Mouse (Mus musculus) limb, embryonic 15.5 days (tissue): ENCODE results near the gene Camkmt. TPM values are rescaled to one million over a fixed set of nuclear protein-coding genes. Genes with fewer than 3 reads are reported as not detected.

Source experiments
- ATAC-seq: fragments of 200-750 bp; cut with Nextera tagmentation; 2 replicates; pipeline ENCODE4 v1.8.0; 2017; ENCODE audit warnings: low read depth, moderate TSS enrichment; ENCODE audit not compliant: insufficient number of reproducible peaks, low FRiP score, low TSS enrichment
- H3K27ac ChIP-seq: fragments of 300-500 bp; sonication (generic); 2 replicates; pipeline ENCODE4 v1.5.1; 2015; ENCODE audit warnings: moderate library complexity, mild to moderate bottlenecking, inconsistent platforms
- H3K27me3 ChIP-seq: fragments of 300-500 bp; sonication (generic); 2 replicates; pipeline ENCODE4 v1.6.1; 2015; ENCODE audit warnings: inconsistent platforms
- H3K36me3 ChIP-seq: fragments of 300-500 bp; sonication (generic); 2 replicates; pipeline ENCODE4 v1.6.1; 2015; ENCODE audit warnings: inconsistent platforms
- H3K4me1 ChIP-seq: fragments of 300-500 bp; sonication (generic); 2 replicates; pipeline ENCODE4 v1.6.1; 2015; ENCODE audit warnings: inconsistent platforms
- H3K4me2 ChIP-seq: fragments of 300-500 bp; sonication (generic); 2 replicates; pipeline ENCODE4 v1.6.1; 2015; ENCODE audit warnings: mild to moderate bottlenecking, inconsistent platforms
- H3K4me3 ChIP-seq: fragments of 300-500 bp; sonication (generic); 2 replicates; pipeline ENCODE4 v1.5.1; 2015; ENCODE audit warnings: mild to moderate bottlenecking, inconsistent platforms
- H3K9ac ChIP-seq: fragments of 300-500 bp; sonication (generic); 2 replicates; pipeline ENCODE4 v1.6.1; 2015; ENCODE audit warnings: inconsistent platforms
- H3K9me3 ChIP-seq: fragments of 300-500 bp; sonication (generic); 2 replicates; pipeline ENCODE4 v1.6.1; 2016; ENCODE audit warnings: inconsistent platforms
- WGBS: fragments of 180-500 bp; shearing (Covaris S2); methylation state at CpG from one replicate; pipeline ENCODE4 v1.1.7; 2015; 5-methylcytosine and 5-hydroxymethylcytosine counted together
- polyA plus RNA-seq: library from polyadenylated mRNA; unstranded; fragments of >200 nt; fragmentation: Nextera tagmentation; extraction: Ambion mirVana; gene quantifications from 2 replicates; pipeline ENCODE4 v1.2.1, GENCODE M21; 2015

The Camkmt gene
- polyA plus RNA-seq, 1 experiment from 2014 or later = 12.3 TPM

GRCm38 (mm10) chr17:85177231-85177630 is 86.9 kb downstream of the Camkmt start:
- ATAC-seq = no peak
- H3K4me2 ChIP-seq = no peak overlapping the region
- no peak overlapping the region for H3K27ac ChIP-seq
- H3K27me3 ChIP-seq = no peaks in the 10 kb centered on the region
- H3K4me1 ChIP-seq = no peaks in the 10 kb centered on the region
- no peaks in the 10 kb centered on the region for H3K9me3 ChIP-seq
- WGBS = 47% methylated on average over 13 of the region's 13 CpGs
- H3K36me3 ChIP-seq = no peaks in the 10 kb centered on the region
- H3K4me3 ChIP-seq = no peak overlapping the region
- H3K9ac ChIP-seq = no peak overlapping the region

GRCm38 (mm10) chr17:85180471-85181060 is 90.2 kb downstream of the Camkmt start:
- WGBS = 64% methylated on average over 14 of the region's 14 CpGs
- no peak overlapping the region for H3K4me3 ChIP-seq
- ATAC-seq = no peak
- H3K9ac ChIP-seq = no peak overlapping the region
- H3K27ac ChIP-seq = no peak overlapping the region
- H3K36me3 ChIP-seq = no peaks in the 10 kb centered on the region
- no peaks in the 10 kb centered on the region for H3K27me3 ChIP-seq
- no peaks in the 10 kb centered on the region for H3K4me1 ChIP-seq
- no peak overlapping the region for H3K4me2 ChIP-seq
- H3K9me3 ChIP-seq = no peaks in the 10 kb centered on the region

- Histone ChIP-seq H3K27ac (no peak overlapping the region), H3K9ac (no peak overlapping the region), H3K9me3 (no peaks in the 10 kb centered on the region), H3K27me3 (peaks cover 3% of the 10 kb centered on the region; the same call in 1 of the 2 replicates), H3K4me3 (peak overlapping the region; percentile 19), H3K4me2 (peak overlapping the region; percentile 41), H3K4me1 (peaks cover 3% of the 10 kb centered on the region; the same call in 1 of the 2 replicates), H3K36me3 (no peaks in the 10 kb centered on the region)
- WGBS = 4% methylated on average over 14 of the region's 14 CpGs
- ATAC-seq = peak; percentile 44; the same call in 1 of the 2 replicates
These were observed 99.1 kb downstream of the Camkmt start for GRCm38 (mm10) chr17:85189227-85190127.

GRCm38 (mm10) chr17:85190128-85190435 is 99.7 kb downstream of the Camkmt start:
- Histone ChIP-seq H3K4me2 (no peak overlapping the region), H3K36me3 (no peaks in the 10 kb centered on the region), H3K4me1 (peaks cover 3% of the 10 kb centered on the region; the same call in 1 of the 2 replicates), H3K27me3 (peaks cover 3% of the 10 kb centered on the region; the same call in 1 of the 2 replicates), H3K4me3 (no peak overlapping the region), H3K27ac (no peak overlapping the region), H3K9me3 (no peaks in the 10 kb centered on the region), H3K9ac (no peak overlapping the region)
- WGBS = 12% methylated on average over 7 of the region's 7 CpGs
- no peak for ATAC-seq

GRCm38 (mm10) chr17:85193294-85193693 is 102.9 kb downstream of the Camkmt start:
- Histone ChIP-seq H3K4me2 (no peak overlapping the region), H3K27me3 (peaks cover 3% of the 10 kb centered on the region; the same call in 1 of the 2 replicates), H3K27ac (no peak overlapping the region), H3K9ac (no peak overlapping the region), H3K9me3 (no peaks in the 10 kb centered on the region), H3K36me3 (no peaks in the 10 kb centered on the region), H3K4me1 (peaks cover 3% of the 10 kb centered on the region; the same call in 1 of the 2 replicates), H3K4me3 (no peak overlapping the region)
- no peak for ATAC-seq
- WGBS = 65% methylated on average over 11 of the region's 11 CpGs

- 86% methylated on average over 15 of the region's 15 CpGs for WGBS
- no peak for ATAC-seq
- Histone ChIP-seq H3K9me3 (no peaks in the 10 kb centered on the region), H3K36me3 (no peaks in the 10 kb centered on the region), H3K27me3 (no peaks in the 10 kb centered on the region), H3K4me3 (no peak overlapping the region), H3K4me2 (no peak overlapping the region), H3K4me1 (no peaks in the 10 kb centered on the region), H3K27ac (no peak overlapping the region), H3K9ac (no peak overlapping the region)
These were observed 108.4 kb downstream of the Camkmt start for GRCm38 (mm10) chr17:85198781-85199180.

GRCm38 (mm10) chr17:85199321-85199720 is 109.0 kb downstream of the Camkmt start:
- H3K4me3 ChIP-seq = no peak overlapping the region
- no peaks in the 10 kb centered on the region for H3K36me3 ChIP-seq
- no peaks in the 10 kb centered on the region for H3K4me1 ChIP-seq
- H3K9ac ChIP-seq = no peak overlapping the region
- H3K27me3 ChIP-seq = no peaks in the 10 kb centered on the region
- no peak overlapping the region for H3K4me2 ChIP-seq
- ATAC-seq = no peak
- H3K9me3 ChIP-seq = no peaks in the 10 kb centered on the region
- H3K27ac ChIP-seq = no peak overlapping the region
- 85% methylated on average over 11 of the region's 11 CpGs for WGBS

GRCm38 (mm10) chr17:85218054-85218453 is 127.7 kb downstream of the Camkmt start:
- H3K4me3 ChIP-seq = no peak overlapping the region
- whole genome bisulfite sequencing = 77% methylated on average over 5 of the region's 5 CpGs
- H3K4me1 ChIP-seq = no peaks in the 10 kb centered on the region
- no peak overlapping the region for H3K4me2 ChIP-seq
- H3K36me3 ChIP-seq = no peaks in the 10 kb centered on the region
- H3K9me3 ChIP-seq = no peaks in the 10 kb centered on the region
- H3K9ac ChIP-seq = no peak overlapping the region
- ATAC-seq = no peak
- no peaks in the 10 kb centered on the region for H3K27me3 ChIP-seq
- H3K27ac ChIP-seq = no peak overlapping the region

- H3K27ac ChIP-seq = no peak overlapping the region
- 75% methylated on average over 7 of the region's 7 CpGs for WGBS
- no peak overlapping the region for H3K4me2 ChIP-seq
- H3K9me3 ChIP-seq = no peaks in the 10 kb centered on the region
- H3K36me3 ChIP-seq = no peaks in the 10 kb centered on the region
- ATAC-seq = no peak
- H3K27me3 ChIP-seq = no peaks in the 10 kb centered on the region
- no peak overlapping the region for H3K9ac ChIP-seq
- no peaks in the 10 kb centered on the region for H3K4me1 ChIP-seq
- no peak overlapping the region for H3K4me3 ChIP-seq
These were observed 151.8 kb downstream of the Camkmt start for GRCm38 (mm10) chr17:85242109-85242508.

GRCm38 (mm10) chr17:85248962-85249361 is 158.6 kb downstream of the Camkmt start:
- 46% methylated on average over 5 of the region's 5 CpGs for WGBS

GRCm38 (mm10) chr17:85249744-85250143 is 159.4 kb downstream of the Camkmt start:
- no peaks in the 10 kb centered on the region for H3K36me3 ChIP-seq
- H3K4me2 ChIP-seq = no peak overlapping the region
- no peak overlapping the region for H3K4me3 ChIP-seq
- no peak overlapping the region for H3K9ac ChIP-seq
- H3K9me3 ChIP-seq = no peaks in the 10 kb centered on the region
- no peaks in the 10 kb centered on the region for H3K27me3 ChIP-seq
- no peak overlapping the region for H3K27ac ChIP-seq
- no peak for ATAC-seq
- 64% methylated on average over 7 of the region's 7 CpGs for WGBS
- no peaks in the 10 kb centered on the region for H3K4me1 ChIP-seq

More at GRCm38 (mm10) chr17:85248962-85249361, 158.6 kb downstream of the Camkmt start:
- no peak overlapping the region for H3K27ac ChIP-seq
- no peaks in the 10 kb centered on the region for H3K36me3 ChIP-seq
- H3K9me3 ChIP-seq = no peaks in the 10 kb centered on the region
- no peaks in the 10 kb centered on the region for H3K27me3 ChIP-seq
- no peak overlapping the region for H3K4me2 ChIP-seq
- H3K4me3 ChIP-seq = no peak overlapping the region
- no peak for ATAC-seq
- no peaks in the 10 kb centered on the region for H3K4me1 ChIP-seq
- H3K9ac ChIP-seq = no peak overlapping the region

GRCm38 (mm10) chr17:85256930-85257329 is 166.6 kb downstream of the Camkmt start:
- ATAC-seq = no peak
- H3K36me3 ChIP-seq = no peaks in the 10 kb centered on the region
- H3K9ac ChIP-seq = no peak overlapping the region
- no peak overlapping the region for H3K4me2 ChIP-seq
- H3K4me3 ChIP-seq = no peak overlapping the region
- no peaks in the 10 kb centered on the region for H3K4me1 ChIP-seq
- H3K27ac ChIP-seq = no peak overlapping the region
- no peaks in the 10 kb centered on the region for H3K9me3 ChIP-seq
- H3K27me3 ChIP-seq = no peaks in the 10 kb centered on the region
- WGBS = 22% methylated on average over 9 of the region's 9 CpGs
